ENCODE assay signal across 20 mouse cellular contexts in the genomic region with DNA sequence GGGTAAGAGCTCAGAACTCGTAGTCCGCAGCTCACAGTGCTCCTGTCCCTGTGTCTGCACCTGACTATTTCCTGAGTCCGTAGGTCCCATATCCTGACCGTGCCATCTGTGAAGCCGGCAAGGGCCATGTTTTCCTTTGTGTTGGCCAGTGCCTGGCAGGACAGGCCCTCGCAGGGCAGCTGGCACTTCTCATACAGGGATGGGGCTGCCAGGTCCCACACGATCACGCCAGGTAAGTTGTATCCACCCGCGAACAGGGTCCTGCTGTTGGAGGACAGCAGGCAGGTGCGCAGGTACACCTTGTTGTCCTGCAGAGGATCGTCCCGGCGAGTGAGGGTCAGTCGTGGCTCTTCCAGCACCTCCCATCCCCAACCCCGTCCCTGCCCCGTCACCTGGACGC. TPM values are rescaled to one million over a fixed set of nuclear protein-coding genes. Genes with fewer than 3 reads are reported as not detected.
DNase-seq lines count a peak whose midpoint lies in the region; ATAC-seq and TF ChIP-seq lines count a peak whose summit lies in the region.
"Had no signal": no experiment of that assay in that cellular context is flagged by ENCODE, and none has a peak within 500 bp of the region (broad histone marks: within the 10 kb centered on the region; RNA-seq: fewer than 3 reads in every experiment).

No protein-coding gene starts in this region.

- no peak for DNase-seq in cerebellum, postnatal 4 days (ENCODE audit: low spot score in 2 of 2)
- peak; percentile 65 to 75 for DNase-seq in cerebellum, adult 18-20 months
- DNase-seq in cerebellum, adult 9-11 months = peak; percentile 85
- no peak for DNase-seq in left cerebral cortex, postnatal 36 days (ENCODE audit: low spot score in 2 of 2)
- DNase-seq in adrenal gland, postnatal 25 days = no peak
- no peak for DNase-seq in ovary, postnatal 10 days (ENCODE audit: low spot score)
- DNase-seq: adrenal gland, postnatal 36 days; B cell, adult 2 months; forebrain, postnatal 0 days; gastrocnemius, postnatal 14 days; heart, postnatal 36 days had no signal

- H3K36me3 ChIP-seq in E14TG2a.4 (ENCODE audit: insufficient read depth, low read length) = no peaks in the 10 kb centered on the region
- H3K36me3 ChIP-seq: hindbrain, embryonic 15.5 days had no signal

- ATAC-seq in cerebellum, adult (ENCODE audit: insufficient number of reproducible peaks, low FRiP score, low TSS enrichment) = peak; percentile 59; the same call in 1 of the 2 replicates
- ATAC-seq: activated CD4-positive, CD25-positive, alpha-beta regulatory T cell, adult 4 months; CD4-positive, CD25-positive, alpha-beta regulatory T cell, adult 4 months; forebrain, embryonic 13.5 days; forebrain, postnatal 0 days; intestine, embryonic 16.5 days had no signal

- intact Hi-C loops in left cerebral cortex, postnatal 36 days (cut with DNase I) = no loop called here

- peaks cover 62% of the 10 kb centered on the region for H3K27me3 ChIP-seq in E14TG2a.4 (ENCODE audit: insufficient read depth, low read length)

- H3K9me3 ChIP-seq in E14TG2a.4 (ENCODE audit: low read length) = no peaks in the 10 kb centered on the region
- H3K9me3 ChIP-seq: embryonic facial prominence, embryonic 10.5 days; forebrain, embryonic 13.5 days; heart, embryonic 13.5 days; hindbrain, embryonic 15.5 days had no signal

- H3K4me1 ChIP-seq in E14TG2a.4 (replicated peaks; ENCODE audit: low read depth, low read length) = peaks cover 86% of the 10 kb centered on the region

- H3K4me3 ChIP-seq in E14TG2a.4 (replicated peaks; ENCODE audit: low read length) = peak overlapping the region; percentile 52
- H3K4me3 ChIP-seq: embryonic facial prominence, embryonic 10.5 days; forebrain, embryonic 13.5 days; heart, embryonic 13.5 days; hindbrain, embryonic 15.5 days had no signal

- TF ChIP-seq CTCF in E14TG2a.4 (conservative IDR thresholded peaks at IDR 0.05; ENCODE audit: low read length) = no peak

RNA-seq across cellular contexts. Expression of gene Tle6, which starts 6.9 kb away (rescaled TPM):
- 10 to 100 TPM in 1 of 2 experiments, 1 to 10 TPM in 1; 9.7 to 10.9 TPM for total RNA-seq in left cerebral cortex, postnatal 36 days (2021)
- total RNA-seq in adrenal gland, postnatal 25 days (2021) = 26.4 and 37.4 TPM in 2 replicates

RNA-seq across cellular contexts. Expression of gene BC025920, which starts 12.1 kb away (rescaled TPM):
- total RNA-seq in left cerebral cortex, postnatal 36 days (2021) = 1 to 10 TPM; 3.5 to 3.6 TPM
- total RNA-seq in adrenal gland, postnatal 25 days (2021) = 2.4 and 2.6 TPM in 2 replicates

RNA-seq across cellular contexts. Expression of gene Tle2, which starts 19.6 kb away (rescaled TPM):
- 10 to 100 TPM; 23.7 to 37.6 TPM for total RNA-seq in left cerebral cortex, postnatal 36 days (2021)
- 52.8 and 67.8 TPM in 2 replicates for total RNA-seq in adrenal gland, postnatal 25 days (2021)

RNA-seq across cellular contexts. Expression of gene Sirt6, which starts 33.7 kb away (rescaled TPM):
- total RNA-seq in left cerebral cortex, postnatal 36 days (2021) = 10 to 100 TPM; 22.7 to 29.4 TPM
- total RNA-seq in adrenal gland, postnatal 25 days (2021) = 28.3 and 30.2 TPM in 2 replicates

RNA-seq across cellular contexts. Expression of gene Ankrd24, which starts 34.4 kb away (rescaled TPM):
- 10 to 100 TPM; 37.8 to 46.7 TPM for total RNA-seq in left cerebral cortex, postnatal 36 days (2021)
- total RNA-seq in adrenal gland, postnatal 25 days (2021) = 30.5 and 37.8 TPM in 2 replicates

Comparison
In these comparisons a context has a peak if more than half of its experiments do, and no peak if none do; other contexts are left out.
1. DNase-seq: peak in cerebellum, adult 18-20 months (2 of 2) and cerebellum, adult 9-11 months (single experiment); none in cerebellum, postnatal 4 days (0 of 2), left cerebral cortex, postnatal 36 days (0 of 2), adrenal gland, postnatal 25 days (single experiment) and ovary, postnatal 10 days (single experiment).